Mouse (Mus musculus) liver, adult 2 months (tissue): ENCODE results near the gene Slc9a3r2. TPM values are rescaled to one million over a fixed set of nuclear protein-coding genes. Genes with fewer than 3 reads are reported as not detected.

ENCODE experiments used
- DNase-seq: peaks from one replicate; pipeline ENCODE4 v3.0.0-alpha.2; 2011; ENCODE audit warnings: low read depth, low spot score; ENCODE audit errors: extremely low read depth
- H3K27ac ChIP-seq: fragments of 200-500 bp; replicated peaks from 2 replicates; pipeline ENCODE4 v1.5.1; 2012; ENCODE audit warnings: low read depth, mild to moderate bottlenecking, control low read depth, inconsistent platforms, low read length; ENCODE audit not compliant: insufficient read depth
- H3K27me3 ChIP-seq: fragments of 200-500 bp; 2 replicates; pipeline ENCODE4 v1.6.1; 2012; ENCODE audit warnings: mild to moderate bottlenecking, moderate library complexity, low read length, inconsistent platforms; ENCODE audit not compliant: control insufficient read depth, insufficient read depth
- H3K36me3 ChIP-seq: fragments of 200-500 bp; 2 replicates; pipeline ENCODE4 v1.6.1; 2012; ENCODE audit warnings: low read length, inconsistent platforms; ENCODE audit not compliant: control insufficient read depth, insufficient read depth
- H3K4me1 ChIP-seq: fragments of 200-500 bp; 2 replicates; pipeline ENCODE4 v1.6.1; 2011; ENCODE audit warnings: low read length; ENCODE audit not compliant: control insufficient read depth, insufficient read depth
- H3K4me3 ChIP-seq: fragments of 200-500 bp; 2 replicates; pipeline ENCODE4 v1.5.1; 2011; ENCODE audit warnings: low read depth, mild to moderate bottlenecking, control low read depth, low read length, moderate library complexity; ENCODE audit not compliant: insufficient read depth
- H3K79me2 ChIP-seq: fragments of 200-500 bp; 2 replicates; pipeline ENCODE4 v1.6.1; 2012; ENCODE audit warnings: inconsistent platforms, mild to moderate bottlenecking, low read length, moderate library complexity; ENCODE audit not compliant: control insufficient read depth, insufficient read depth
- H3K9ac ChIP-seq: fragments of 200-500 bp; 2 replicates; pipeline ENCODE4 v1.6.1; 2012; ENCODE audit warnings: low read depth, mild to moderate bottlenecking, control low read depth, inconsistent platforms, low read length
- CTCF ChIP-seq: fragments of 200-500 bp; IDR thresholded peaks from 2 replicates; pipeline ENCODE4 v1.5.1; 2011; ENCODE audit warnings: low read depth, low read length, control low read depth
- POLR2A ChIP-seq: fragments of 200-500 bp; IDR thresholded peaks from 2 replicates; pipeline ENCODE4 v1.6.1; 2011; ENCODE audit warnings: low read length, control low read depth; ENCODE audit not compliant: insufficient read depth; ENCODE audit errors: extremely low read depth
- WGBS: fragments of 180-500 bp; shearing (Covaris S2); methylation state at CpG from one replicate; pipeline ENCODE4 v1.1.7; 2018; 5-methylcytosine and 5-hydroxymethylcytosine counted together
- polyA plus RNA-seq: library from polyadenylated mRNA; depleted of rRNA; stranded (reverse); fragments of >200 nt; gene quantifications from 2 replicates; pipeline ENCODE4 v1.2.3, GENCODE M21; 2012; rRNA removed
- total RNA-seq: library from RNA; depleted of rRNA; stranded (reverse); fragments of >200 nt; gene quantifications from 2 replicates; pipeline ENCODE4 v1.2.3, GENCODE M21; 2014; rRNA removed

Gene Slc9a3r2
- total RNA-seq (8.8 and 13.6 TPM in 2 replicates), polyA plus RNA-seq (24.9 and 31.5 TPM in 2 replicates)

GRCm38 (mm10) chr17:24650070-24650616, at the start of gene Slc9a3r2:
Slc9a3r2 (minus strand) TSS chr17:24650327.
- peak within 1 kb of the TSS; percentile 73 for H3K27ac ChIP-seq

GRCm38 (mm10) chr17:24699473-24699872, 49.3 kb upstream of the Slc9a3r2 start:
- H3K79me2 ChIP-seq: no peaks in the 10 kb centered on the region; the same call in 1 of the 2 replicates
- TF ChIP-seq POLR2A (no peak), CTCF (no peak)
- peaks cover 4% of the 10 kb centered on the region; the same call in 1 of the 2 replicates for H3K36me3 ChIP-seq
- H3K4me3 ChIP-seq: no peak overlapping the region
- DNase-seq: no peak
- H3K27ac ChIP-seq: no peak overlapping the region
- 77% methylated on average over 2 of the region's 2 CpGs for whole genome bisulfite sequencing
- no peak overlapping the region for H3K9ac ChIP-seq
- no peaks in the 10 kb centered on the region for H3K27me3 ChIP-seq
- H3K4me1 ChIP-seq: peaks cover 3% of the 10 kb centered on the region; the same call in 1 of the 2 replicates

More at GRCm38 (mm10) chr17:24650070-24650616, at the start of gene Slc9a3r2:
- peak within 1 kb of the TSS; percentile 97 for H3K9ac ChIP-seq
- H3K36me3 ChIP-seq: no peaks in the 10 kb centered on the region
- H3K4me3 ChIP-seq: peak within 1 kb of the TSS; percentile 90
- WGBS: under 1% methylated on average over 41 of the region's 41 CpGs
- no peaks in the 10 kb centered on the region for H3K27me3 ChIP-seq
- DNase-seq: peak; percentile 56
- peaks cover 10% of the 10 kb centered on the region for H3K4me1 ChIP-seq
- TF ChIP-seq CTCF (no peak), POLR2A (peak; percentile 82)
- H3K79me2 ChIP-seq: peaks cover 10% of the 10 kb centered on the region; the same call in 1 of the 2 replicates

DNA sequence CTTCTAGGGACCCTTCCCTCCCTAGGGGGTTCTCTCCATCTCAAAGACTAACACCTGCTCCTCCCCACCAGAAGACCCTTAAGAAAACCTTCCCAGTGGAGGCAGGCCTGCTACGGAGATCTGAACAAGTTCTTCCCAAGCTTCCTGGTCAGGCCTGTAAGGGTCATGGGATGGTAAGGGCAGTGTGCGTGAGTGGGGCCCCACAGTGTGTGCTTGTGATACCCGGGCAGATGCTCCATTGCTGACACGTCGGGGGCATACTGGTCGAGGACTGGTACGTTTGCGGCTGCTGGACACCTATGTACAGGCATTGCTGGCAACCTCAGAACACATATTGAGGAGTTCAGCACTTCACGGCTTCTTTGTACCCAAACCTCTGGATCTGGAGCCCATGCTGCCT, 48.6 kb upstream of the Slc9a3r2 start:
- WGBS: 86% methylated on average over 9 of the region's 9 CpGs
- DNase-seq: no peak
- no peaks in the 10 kb centered on the region for H3K27me3 ChIP-seq
- H3K4me1 ChIP-seq: peaks cover 3% of the 10 kb centered on the region; the same call in 1 of the 2 replicates
- H3K9ac ChIP-seq: no peak overlapping the region
- no peaks in the 10 kb centered on the region; the same call in 1 of the 2 replicates for H3K79me2 ChIP-seq
- H3K27ac ChIP-seq: no peak overlapping the region
- peaks cover 4% of the 10 kb centered on the region; the same call in 1 of the 2 replicates for H3K36me3 ChIP-seq
- H3K4me3 ChIP-seq: no peak overlapping the region
- TF ChIP-seq POLR2A (no peak), CTCF (no peak)

- Histone ChIP-seq H3K4me1 (peaks cover 3% of the 10 kb centered on the region; the same call in 1 of the 2 replicates), H3K27ac (no peak overlapping the region), H3K27me3 (no peaks in the 10 kb centered on the region), H3K9ac (no peak overlapping the region), H3K79me2 (no peaks in the 10 kb centered on the region; the same call in 1 of the 2 replicates), H3K36me3 (peaks cover 4% of the 10 kb centered on the region; the same call in 1 of the 2 replicates), H3K4me3 (no peak overlapping the region)
- no peak for DNase-seq
- TF ChIP-seq POLR2A (no peak), CTCF (no peak)
- WGBS: 57% methylated on average over 5 of the region's 5 CpGs
Observed at GRCm38 (mm10) chr17:24697985-24698384, 47.9 kb upstream of the Slc9a3r2 start.

DNA sequence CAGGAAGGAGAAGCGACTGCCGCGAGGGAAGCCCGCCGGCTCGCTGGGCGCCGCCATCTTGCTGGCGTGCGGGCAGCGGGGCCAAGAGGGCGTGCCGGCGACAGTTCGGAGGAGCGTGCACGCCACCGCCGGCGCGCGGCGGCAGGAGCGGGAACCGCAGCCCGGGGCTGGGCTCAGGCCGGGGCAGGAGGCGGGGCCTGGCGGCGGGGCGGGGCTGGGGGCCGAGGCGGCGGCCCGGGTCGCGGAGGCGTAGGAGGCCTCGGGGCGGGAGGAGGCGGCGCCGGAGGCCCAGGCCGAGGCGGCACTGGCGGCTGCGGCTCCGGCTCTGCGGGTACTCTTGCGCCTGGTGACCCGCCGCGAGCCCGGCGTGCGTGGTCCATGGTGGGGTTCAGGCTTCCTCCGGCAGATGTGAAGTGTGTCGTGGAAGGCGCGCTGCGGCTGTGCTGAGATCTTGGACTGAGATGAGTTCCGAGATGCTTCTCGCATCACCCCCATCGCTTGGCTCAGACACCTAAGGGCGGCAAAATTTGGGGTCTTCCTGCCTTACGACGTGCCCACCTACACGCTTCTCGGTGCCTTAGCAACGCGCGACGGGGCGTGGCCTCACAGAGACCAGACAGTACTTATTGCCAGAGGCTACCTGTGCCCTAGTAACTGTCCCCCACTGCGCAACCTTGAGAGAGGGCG, 46.0 kb upstream of the Slc9a3r2 start, which contains the start of the genes Gfer and Noxo1:
Gfer (minus strand) TSS at position 146 of the 687 bp plus-strand sequence.
Noxo1 (plus strand) TSS at position 224 of the 687 bp plus-strand sequence.
- Histone ChIP-seq H3K4me1 (peaks cover 3% of the 10 kb centered on the region; the same call in 1 of the 2 replicates), H3K27ac (peak within 1 kb of the TSS; percentile 86), H3K79me2 (no peaks in the 10 kb centered on the region; the same call in 1 of the 2 replicates), H3K4me3 (peak within 1 kb of the TSS; percentile 92), H3K9ac (peak within 1 kb of the TSS; percentile 94), H3K27me3 (no peaks in the 10 kb centered on the region), H3K36me3 (no peaks in the 10 kb centered on the region; the same call in 1 of the 2 replicates)
- 1% methylated on average over 64 of the region's 76 CpGs for WGBS
- TF ChIP-seq POLR2A (0 out of 2 replicates have a peak, but pooled peaks have one; percentile 30), CTCF (peak; percentile 33; the same call in 1 of the 2 replicates)
- DNase-seq: peak; percentile 57
